Mouse (Mus musculus): ENCODE results near the gene Zfp366. TPM values are rescaled to one million over a fixed set of nuclear protein-coding genes. Genes with fewer than 3 reads are reported as not detected.

Zfp366 gene
- polyA plus RNA-seq, 1 experiment from 2014 or later: 0.11 TPM

DNA sequence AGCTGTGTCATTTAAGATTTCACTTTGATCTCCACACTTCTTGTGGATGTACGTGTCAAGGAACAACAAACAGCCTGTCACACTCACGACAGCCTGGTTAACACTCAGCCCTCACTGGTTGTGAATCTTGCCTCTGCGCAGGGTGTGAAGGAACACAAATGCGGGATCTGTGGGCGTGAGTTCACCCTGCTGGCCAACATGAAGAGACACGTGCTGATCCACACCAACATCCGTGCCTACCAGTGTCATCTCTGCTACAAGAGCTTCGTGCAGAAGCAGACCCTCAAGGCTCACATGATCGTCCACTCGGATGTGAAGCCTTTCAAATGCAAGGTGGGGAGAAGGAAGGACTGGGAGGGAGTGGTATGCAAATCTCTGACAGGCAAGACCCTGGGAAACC, 49.3 kb downstream of the Zfp366 start:
- H3K4me2 ChIP-seq: no peak overlapping the region
- H3K4me3 ChIP-seq (ENCODE audit: low read depth, low read length): no peak overlapping the region
- no peaks in the 10 kb centered on the region for H3K36me3 ChIP-seq (ENCODE audit: control insufficient read depth, insufficient read depth, low read length)
- no peaks in the 10 kb centered on the region for H3K9me3 ChIP-seq (replicated peaks; ENCODE audit: control insufficient read depth, low read length)
- H3K4me1 ChIP-seq (ENCODE audit: control insufficient read depth, insufficient read depth, low read length): peaks cover 22% of the 10 kb centered on the region
- no peaks in the 10 kb centered on the region for H3K27me3 ChIP-seq (ENCODE audit: control insufficient read depth, insufficient read depth, low read length)
- 72% methylated on average over 10 of the region's 10 CpGs for WGBS (ENCODE audit: insufficient replicate concordance)
- no peak for ATAC-seq (replicated peaks; ENCODE audit: insufficient number of reproducible peaks, low FRiP score, low TSS enrichment)
- H3K9ac ChIP-seq (ENCODE audit: low read depth, low read length): no peak overlapping the region
- H3K27ac ChIP-seq (ENCODE audit: low read depth, low read length): no peak overlapping the region

DNA sequence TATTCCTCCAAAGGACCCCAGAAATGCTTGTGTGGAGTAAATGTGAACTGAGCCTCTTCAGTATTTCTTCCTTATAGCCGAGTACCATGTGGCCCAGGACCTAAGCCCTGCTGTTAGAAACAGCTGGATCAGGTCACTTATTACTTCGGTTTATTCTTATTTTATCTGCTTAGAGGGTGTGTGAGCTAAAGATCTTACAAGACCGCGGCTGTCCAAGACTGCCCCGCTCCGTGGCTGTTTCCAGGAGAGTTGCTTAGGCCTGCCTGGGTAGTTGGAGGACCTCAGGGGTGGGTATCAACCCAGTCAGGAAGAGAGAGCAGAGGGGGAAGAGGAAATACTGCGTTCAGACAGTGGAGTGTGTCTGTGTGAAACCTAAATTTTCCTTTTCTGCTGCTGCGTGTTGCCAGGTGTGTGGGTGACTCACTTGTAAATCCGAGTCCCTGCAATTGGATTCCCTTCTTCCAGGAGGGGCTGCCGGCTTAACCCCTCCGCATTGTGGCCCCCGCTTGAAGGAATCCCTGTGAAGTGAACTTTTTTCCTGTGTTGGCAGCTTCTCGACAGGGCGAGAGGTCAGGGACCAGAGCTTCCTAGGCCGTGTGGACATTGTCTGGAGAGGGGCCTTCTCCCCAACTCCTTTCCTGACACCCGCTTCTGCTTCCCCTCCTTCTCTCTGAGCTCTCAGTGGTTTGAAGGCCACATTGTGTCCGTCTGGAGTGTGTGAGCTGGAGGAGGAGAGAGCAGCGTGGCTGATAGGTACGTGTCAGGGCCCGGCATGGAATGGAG, 51.0 kb downstream of the Zfp366 start:
- no peak for ATAC-seq (replicated peaks; ENCODE audit: insufficient number of reproducible peaks, low FRiP score, low TSS enrichment)
- WGBS (ENCODE audit: insufficient replicate concordance): 65% methylated on average over 20 of the region's 20 CpGs
- H3K9me3 ChIP-seq (replicated peaks; ENCODE audit: control insufficient read depth, low read length): no peaks in the 10 kb centered on the region
- no peaks in the 10 kb centered on the region for H3K27me3 ChIP-seq (ENCODE audit: control insufficient read depth, insufficient read depth, low read length)
- no peak overlapping the region for H3K9ac ChIP-seq (ENCODE audit: low read depth, low read length)
- no peak overlapping the region for H3K4me2 ChIP-seq
- H3K27ac ChIP-seq (ENCODE audit: low read depth, low read length): 0 out of 2 replicates have a peak overlapping the region, but pooled peaks have one; percentile 0
- no peaks in the 10 kb centered on the region for H3K36me3 ChIP-seq (ENCODE audit: control insufficient read depth, insufficient read depth, low read length)
- H3K4me3 ChIP-seq (ENCODE audit: low read depth, low read length): no peak overlapping the region
- peaks cover 32% of the 10 kb centered on the region for H3K4me1 ChIP-seq (ENCODE audit: control insufficient read depth, insufficient read depth, low read length)

DNA sequence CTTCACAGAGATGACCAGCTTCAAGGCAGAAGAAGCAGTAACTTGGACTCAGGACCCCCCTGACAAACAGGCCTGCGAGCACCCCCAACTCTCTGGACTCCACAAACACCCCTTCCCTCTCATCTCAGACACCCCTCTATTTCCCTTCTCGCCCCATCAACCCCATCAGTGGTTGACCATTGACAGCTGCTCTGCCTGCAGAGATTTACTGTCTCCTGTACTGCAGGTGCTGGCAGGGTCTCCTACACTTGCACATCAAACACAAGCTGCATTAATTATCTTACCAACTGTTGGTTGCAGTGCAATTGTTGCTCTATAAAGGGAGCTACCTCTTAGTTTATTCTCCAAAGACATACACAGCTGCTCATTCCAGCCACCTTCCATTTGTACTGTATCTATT, 51.6 kb downstream of the Zfp366 start:
- Histone ChIP-seq H3K4me1 (ENCODE audit: control insufficient read depth, insufficient read depth, low read length) (peaks cover 32% of the 10 kb centered on the region), H3K27me3 (ENCODE audit: control insufficient read depth, insufficient read depth, low read length) (no peaks in the 10 kb centered on the region), H3K27ac (ENCODE audit: low read depth, low read length) (0 out of 2 replicates have a peak overlapping the region, but pooled peaks have one; percentile 0), H3K4me3 (ENCODE audit: low read depth, low read length) (no peak overlapping the region), H3K36me3 (ENCODE audit: control insufficient read depth, insufficient read depth, low read length) (no peaks in the 10 kb centered on the region), H3K9me3 (replicated peaks; ENCODE audit: control insufficient read depth, low read length) (no peaks in the 10 kb centered on the region), H3K9ac (ENCODE audit: low read depth, low read length) (no peak overlapping the region), H3K4me2 (no peak overlapping the region)
- WGBS (ENCODE audit: insufficient replicate concordance): 84% methylated on average over 2 of the region's 2 CpGs
- ATAC-seq (replicated peaks; ENCODE audit: insufficient number of reproducible peaks, low FRiP score, low TSS enrichment): no peak

DNA sequence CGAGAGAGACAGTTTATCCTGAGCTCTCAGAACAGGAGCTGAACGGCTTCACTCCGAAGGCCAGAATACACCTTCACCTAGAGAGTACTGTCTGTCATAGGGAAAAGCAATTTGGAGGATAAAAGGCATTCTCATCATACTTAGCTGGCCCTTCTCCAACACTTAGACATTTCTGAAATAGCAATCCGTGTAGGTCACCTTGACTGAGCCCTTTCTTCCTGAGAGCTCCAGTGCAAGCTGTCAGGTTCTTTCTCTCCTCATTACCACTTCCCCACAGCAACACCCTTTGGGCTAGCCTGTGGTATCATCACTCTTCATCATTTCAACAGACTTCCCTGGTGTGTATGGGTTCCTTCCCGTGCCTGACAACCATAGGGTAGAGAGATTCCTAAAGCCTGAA, 52.5 kb downstream of the Zfp366 start:
- Histone ChIP-seq H3K9ac (ENCODE audit: low read depth, low read length) (no peak overlapping the region), H3K9me3 (replicated peaks; ENCODE audit: control insufficient read depth, low read length) (no peaks in the 10 kb centered on the region), H3K4me2 (no peak overlapping the region), H3K4me1 (ENCODE audit: control insufficient read depth, insufficient read depth, low read length) (peaks cover 32% of the 10 kb centered on the region), H3K27ac (ENCODE audit: low read depth, low read length) (peak overlapping the region; percentile 83; the same call in 1 of the 2 replicates), H3K36me3 (ENCODE audit: control insufficient read depth, insufficient read depth, low read length) (no peaks in the 10 kb centered on the region), H3K27me3 (ENCODE audit: control insufficient read depth, insufficient read depth, low read length) (no peaks in the 10 kb centered on the region), H3K4me3 (ENCODE audit: low read depth, low read length) (no peak overlapping the region)
- ATAC-seq (replicated peaks; ENCODE audit: insufficient number of reproducible peaks, low FRiP score, low TSS enrichment): no peak
- WGBS (ENCODE audit: insufficient replicate concordance): 58% methylated on average over 5 of the region's 5 CpGs

DNA sequence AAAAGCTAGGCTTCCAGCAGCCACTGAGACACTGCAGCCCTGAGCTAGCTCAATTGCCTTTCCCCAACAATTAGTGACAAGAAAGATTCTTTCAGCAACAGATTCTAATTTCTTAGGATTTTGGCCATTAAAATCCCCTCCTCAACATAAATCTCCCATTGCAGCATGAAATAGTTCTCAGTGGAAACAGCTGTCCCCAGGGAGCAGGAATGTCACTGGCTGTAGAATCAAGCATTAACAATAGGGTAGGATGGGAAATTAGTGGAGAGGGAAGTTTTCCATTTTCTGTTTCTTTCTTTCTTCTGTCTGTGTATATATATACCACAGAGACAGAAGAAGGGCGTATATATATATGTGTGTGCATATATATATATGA, 53.2 kb downstream of the Zfp366 start:
- Histone ChIP-seq H3K9me3 (replicated peaks; ENCODE audit: control insufficient read depth, low read length) (no peaks in the 10 kb centered on the region), H3K27me3 (ENCODE audit: control insufficient read depth, insufficient read depth, low read length) (no peaks in the 10 kb centered on the region), H3K27ac (ENCODE audit: low read depth, low read length) (peak overlapping the region; percentile 83), H3K9ac (ENCODE audit: low read depth, low read length) (no peak overlapping the region), H3K4me1 (ENCODE audit: control insufficient read depth, insufficient read depth, low read length) (peaks cover 32% of the 10 kb centered on the region), H3K4me2 (no peak overlapping the region), H3K36me3 (ENCODE audit: control insufficient read depth, insufficient read depth, low read length) (no peaks in the 10 kb centered on the region), H3K4me3 (ENCODE audit: low read depth, low read length) (no peak overlapping the region)
- no peak for ATAC-seq (replicated peaks; ENCODE audit: insufficient number of reproducible peaks, low FRiP score, low TSS enrichment)
- 55% methylated on average over 1 of the region's 1 CpGs for WGBS (ENCODE audit: insufficient replicate concordance)

DNA sequence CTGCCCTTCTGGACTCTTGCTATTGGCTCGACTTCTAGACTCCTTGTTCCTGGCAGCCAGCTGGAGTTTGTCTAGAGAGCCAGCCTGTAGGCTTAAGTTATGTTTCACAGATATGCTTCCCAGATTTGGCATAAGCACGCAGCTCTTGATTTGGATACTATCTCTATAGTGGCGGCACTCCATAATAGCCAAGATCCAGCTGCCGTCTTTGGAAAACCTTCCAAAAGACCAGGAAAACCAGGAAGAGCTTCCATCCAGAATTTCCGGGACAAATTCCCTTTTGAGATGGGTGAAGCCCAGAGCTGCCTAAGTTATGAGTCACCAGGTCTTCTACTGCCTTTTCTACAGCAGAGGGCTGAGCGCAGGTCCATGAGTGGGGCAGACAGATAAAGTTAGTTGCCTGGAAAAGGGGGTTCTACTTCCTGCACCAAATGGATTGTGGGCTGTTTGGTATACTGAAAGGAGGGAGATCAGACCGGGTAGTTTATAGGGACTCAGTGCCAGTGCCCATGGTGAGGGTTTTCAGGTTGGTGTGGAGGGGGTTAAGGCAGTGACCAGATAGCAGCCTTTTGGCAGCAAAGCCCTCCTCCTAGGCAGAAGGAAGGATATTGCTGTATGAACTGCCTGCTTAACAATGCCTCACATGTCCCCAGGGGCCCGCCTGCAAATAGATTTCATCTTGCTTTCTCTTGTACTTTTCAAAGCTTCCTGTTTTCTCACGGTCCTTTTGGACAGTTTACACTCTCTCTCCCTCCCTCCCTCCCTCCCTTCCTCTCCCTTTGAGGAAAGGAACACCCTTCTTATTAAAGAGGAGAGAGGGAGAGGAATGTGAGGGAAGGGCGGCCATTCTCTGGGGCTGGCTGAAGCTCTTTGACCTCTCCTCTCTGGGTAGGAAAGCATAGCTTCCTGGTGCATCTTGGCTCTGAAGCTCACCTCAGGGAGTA, 53.9 kb downstream of the Zfp366 start:
- no peak overlapping the region for H3K4me3 ChIP-seq (ENCODE audit: low read depth, low read length)
- peak overlapping the region; percentile 31; the same call in 1 of the 2 replicates for H3K9ac ChIP-seq (ENCODE audit: low read depth, low read length)
- H3K9me3 ChIP-seq (replicated peaks; ENCODE audit: control insufficient read depth, low read length): no peaks in the 10 kb centered on the region
- H3K27ac ChIP-seq (ENCODE audit: low read depth, low read length): peak overlapping the region; percentile 83
- ATAC-seq (replicated peaks; ENCODE audit: insufficient number of reproducible peaks, low FRiP score, low TSS enrichment): peak; percentile 62
- no peaks in the 10 kb centered on the region for H3K27me3 ChIP-seq (ENCODE audit: control insufficient read depth, insufficient read depth, low read length)
- 36% methylated on average over 10 of the region's 10 CpGs for WGBS (ENCODE audit: insufficient replicate concordance)
- peaks cover 32% of the 10 kb centered on the region for H3K4me1 ChIP-seq (ENCODE audit: control insufficient read depth, insufficient read depth, low read length)
- H3K36me3 ChIP-seq (ENCODE audit: control insufficient read depth, insufficient read depth, low read length): no peaks in the 10 kb centered on the region
- H3K4me2 ChIP-seq: 0 out of 2 replicates have a peak overlapping the region, but pooled peaks have one; percentile 1

DNA sequence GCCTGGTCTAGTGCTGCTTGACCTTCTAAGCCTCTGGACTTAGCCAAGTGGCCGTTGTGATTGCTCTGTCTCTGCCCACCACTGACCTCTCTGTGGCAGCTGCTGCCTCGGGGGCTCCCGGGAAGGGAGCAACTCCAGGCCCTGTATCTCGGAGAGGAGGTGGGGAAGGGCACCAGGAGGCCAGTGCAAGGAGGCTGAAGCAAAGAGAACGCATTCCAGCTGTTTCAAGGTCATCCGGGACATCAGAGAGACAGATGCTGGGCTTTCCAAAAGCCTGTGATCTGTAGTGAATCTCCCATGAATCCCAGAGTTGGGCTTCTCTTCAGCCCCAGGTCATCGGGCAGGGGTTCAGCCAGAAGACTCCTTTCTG, 54.5 kb downstream of the Zfp366 start:
- no peak; the same call in 1 of the 2 replicates for ATAC-seq (replicated peaks; ENCODE audit: insufficient number of reproducible peaks, low FRiP score, low TSS enrichment)
- Histone ChIP-seq H3K9ac (ENCODE audit: low read depth, low read length) (peak overlapping the region; percentile 31; the same call in 1 of the 2 replicates), H3K36me3 (ENCODE audit: control insufficient read depth, insufficient read depth, low read length) (no peaks in the 10 kb centered on the region), H3K27me3 (ENCODE audit: control insufficient read depth, insufficient read depth, low read length) (no peaks in the 10 kb centered on the region), H3K27ac (ENCODE audit: low read depth, low read length) (peak overlapping the region; percentile 83), H3K4me2 (no peak overlapping the region), H3K4me1 (ENCODE audit: control insufficient read depth, insufficient read depth, low read length) (peaks cover 32% of the 10 kb centered on the region), H3K9me3 (replicated peaks; ENCODE audit: control insufficient read depth, low read length) (no peaks in the 10 kb centered on the region), H3K4me3 (ENCODE audit: low read depth, low read length) (no peak overlapping the region)
- 11% methylated on average over 7 of the region's 7 CpGs for WGBS (ENCODE audit: insufficient replicate concordance)

DNA sequence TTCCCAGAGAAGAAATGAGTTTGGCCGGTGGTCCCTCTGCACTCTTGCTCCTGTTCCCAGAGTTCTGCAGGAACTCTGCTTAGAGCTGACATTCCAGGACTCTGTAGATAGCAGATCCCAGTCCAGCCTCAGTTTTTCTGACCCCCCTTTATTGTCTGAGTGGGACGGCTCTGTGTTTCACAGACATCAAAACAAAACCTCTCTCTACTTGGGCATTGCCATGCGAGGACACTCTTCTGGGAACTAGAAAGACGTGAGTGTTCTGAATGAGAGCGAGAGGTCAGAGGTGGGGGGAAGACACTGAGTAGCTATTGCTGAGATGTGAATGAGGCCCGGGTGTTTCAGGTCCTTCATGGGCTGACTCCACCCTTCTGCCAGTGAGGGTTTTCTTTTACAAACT, 55.1 kb downstream of the Zfp366 start:
- Histone ChIP-seq H3K4me1 (ENCODE audit: control insufficient read depth, insufficient read depth, low read length) (peaks cover 32% of the 10 kb centered on the region), H3K27me3 (ENCODE audit: control insufficient read depth, insufficient read depth, low read length) (no peaks in the 10 kb centered on the region), H3K27ac (ENCODE audit: low read depth, low read length) (peak overlapping the region; percentile 83), H3K9ac (ENCODE audit: low read depth, low read length) (no peak overlapping the region), H3K4me2 (no peak overlapping the region), H3K9me3 (replicated peaks; ENCODE audit: control insufficient read depth, low read length) (no peaks in the 10 kb centered on the region), H3K4me3 (ENCODE audit: low read depth, low read length) (no peak overlapping the region), H3K36me3 (ENCODE audit: control insufficient read depth, insufficient read depth, low read length) (no peaks in the 10 kb centered on the region)
- WGBS (ENCODE audit: insufficient replicate concordance): 20% methylated on average over 6 of the region's 6 CpGs
- no peak for ATAC-seq (replicated peaks; ENCODE audit: insufficient number of reproducible peaks, low FRiP score, low TSS enrichment)
